Mouse (Mus musculus) midbrain, embryonic 12.5 days (tissue): ENCODE measurements around the gene Topaz1. TPM values are rescaled to one million over a fixed set of nuclear protein-coding genes. Genes with fewer than 3 reads are reported as not detected.

Experiments
- ATAC-seq: fragments of 200-750 bp; cut with Nextera tagmentation; 2 replicates; pipeline ENCODE4 v1.8.0; 2017; ENCODE audit warnings: low read depth, moderate TSS enrichment, moderate library complexity; ENCODE audit not compliant: low FRiP score
- H3K27ac ChIP-seq: fragments of 300-500 bp; sonication (generic); replicated peaks from 2 replicates; pipeline ENCODE4 v1.5.1; 2016; ENCODE audit warnings: mild to moderate bottlenecking
- H3K27me3 ChIP-seq: fragments of 300-500 bp; sonication (generic); 2 replicates; pipeline ENCODE4 v1.6.1; 2016; ENCODE audit warnings: mild to moderate bottlenecking
- H3K36me3 ChIP-seq: fragments of 300-500 bp; sonication (generic); 2 replicates; pipeline ENCODE4 v1.6.1; 2016
- H3K4me1 ChIP-seq: fragments of 300-500 bp; sonication (generic); 2 replicates; pipeline ENCODE4 v1.6.1; 2016
- H3K4me2 ChIP-seq: fragments of 300-500 bp; sonication (generic); replicated peaks from 2 replicates; pipeline ENCODE4 v1.6.1; 2016; ENCODE audit warnings: mild to moderate bottlenecking, moderate library complexity
- H3K4me3 ChIP-seq: fragments of 300-500 bp; sonication (generic); 2 replicates; pipeline ENCODE4 v1.5.1; 2016; ENCODE audit warnings: mild to moderate bottlenecking
- H3K9ac ChIP-seq: fragments of 300-500 bp; sonication (generic); replicated peaks from 2 replicates; pipeline ENCODE4 v1.6.1; 2016; ENCODE audit warnings: mild to moderate bottlenecking, moderate library complexity
- H3K9me3 ChIP-seq: fragments of 300-500 bp; sonication (generic); 2 replicates; pipeline ENCODE4 v1.6.1; 2016; ENCODE audit warnings: mild to moderate bottlenecking
- WGBS: fragments of 180-500 bp; shearing (Covaris S2); methylation state at CpG from one replicate; pipeline ENCODE4 v1.1.7; 2016; 5-methylcytosine and 5-hydroxymethylcytosine counted together
- polyA plus RNA-seq: library from polyadenylated mRNA; unstranded; fragments of >200 nt; fragmentation: Nextera tagmentation; extraction: Ambion mirVana; gene quantifications from 2 replicates; pipeline ENCODE4 v1.2.1, GENCODE M21; 2016

The Topaz1 gene
- not detected in 2 replicates for polyA plus RNA-seq

DNA sequence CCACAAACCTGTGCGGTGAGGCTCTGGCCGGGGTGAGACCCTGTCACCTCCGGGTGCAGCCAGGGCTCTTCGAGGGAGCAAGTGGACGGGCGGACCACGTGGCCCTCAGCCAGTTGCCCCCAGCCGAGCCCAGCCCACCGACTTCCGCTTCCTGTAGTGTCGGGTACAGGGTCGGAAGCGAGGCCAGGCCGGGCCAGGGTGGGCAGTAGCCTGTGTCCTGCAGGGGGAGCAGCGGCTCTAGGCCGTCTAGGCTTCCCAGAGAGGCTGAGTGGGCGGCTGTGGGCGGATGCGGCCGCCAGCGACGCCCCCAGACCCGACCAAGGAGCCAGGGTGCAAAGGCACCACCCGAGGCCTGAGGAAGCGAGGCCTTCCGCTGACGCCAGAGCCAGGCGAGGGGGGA lies at the start of gene Topaz1:
TSS of gene Topaz1 (plus strand) at position 287 of the 400 bp plus-strand sequence.
- Histone ChIP-seq H3K9me3 (no peaks in the 10 kb centered on the region), H3K4me2 (no peak within 1 kb of the TSS), H3K27me3 (peaks cover 3% of the 10 kb centered on the region; the same call in 1 of the 2 replicates), H3K9ac (no peak within 1 kb of the TSS), H3K36me3 (no peaks in the 10 kb centered on the region), H3K4me3 (no peak within 1 kb of the TSS), H3K27ac (no peak within 1 kb of the TSS), H3K4me1 (no peaks in the 10 kb centered on the region)
- ATAC-seq = no peak
- 70% methylated on average over 28 of the region's 28 CpGs for WGBS

- Histone ChIP-seq H3K9me3 (no peaks in the 10 kb centered on the region), H3K4me2 (no peak overlapping the region), H3K9ac (no peak overlapping the region), H3K4me1 (no peaks in the 10 kb centered on the region), H3K27me3 (no peaks in the 10 kb centered on the region; the same call in 1 of the 2 replicates), H3K36me3 (no peaks in the 10 kb centered on the region), H3K4me3 (no peak overlapping the region), H3K27ac (no peak overlapping the region)
- WGBS = 4% methylated on average over 3 of the region's 3 CpGs
- no peak for ATAC-seq
Measured at GRCm38 (mm10) chr9:122701817-122702216, 45.3 kb upstream of the Topaz1 start.

DNA sequence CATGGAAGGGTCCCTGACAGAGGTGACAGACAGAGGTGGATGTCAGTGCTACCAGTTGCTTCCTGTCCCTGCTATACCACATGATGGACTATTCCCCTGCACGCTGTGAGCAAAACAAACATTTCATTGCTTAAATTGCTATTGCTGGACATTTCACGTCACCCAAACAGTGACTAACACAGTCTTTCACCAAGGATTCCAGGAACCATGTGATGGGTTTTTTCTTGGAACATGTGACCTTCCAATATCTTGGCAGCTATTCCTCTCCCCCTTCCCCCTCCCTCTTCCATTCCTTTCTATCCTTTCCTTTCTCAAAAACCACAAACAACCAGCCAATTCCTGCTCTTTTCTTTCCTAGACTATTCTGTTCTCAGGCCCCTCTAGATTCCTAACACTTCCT lies 33.3 kb upstream of the Topaz1 start:
- ATAC-seq = no peak
- no peak overlapping the region for H3K27ac ChIP-seq
- no peak overlapping the region for H3K4me2 ChIP-seq
- H3K9ac ChIP-seq = no peak overlapping the region
- no peaks in the 10 kb centered on the region for H3K36me3 ChIP-seq
- no peaks in the 10 kb centered on the region for H3K9me3 ChIP-seq
- no peak overlapping the region for H3K4me3 ChIP-seq
- peaks cover 11% of the 10 kb centered on the region for H3K4me1 ChIP-seq
- H3K27me3 ChIP-seq = no peaks in the 10 kb centered on the region; the same call in 1 of the 2 replicates
- 51% methylated on average over 2 of the region's 2 CpGs for WGBS

GRCm38 (mm10) chr9:122715046-122715445 lies 32.1 kb upstream of the Topaz1 start:
- Histone ChIP-seq H3K36me3 (no peaks in the 10 kb centered on the region), H3K27me3 (peaks cover 5% of the 10 kb centered on the region), H3K27ac (no peak overlapping the region), H3K4me2 (no peak overlapping the region), H3K4me1 (peaks cover 11% of the 10 kb centered on the region), H3K4me3 (no peak overlapping the region), H3K9ac (no peak overlapping the region), H3K9me3 (no peaks in the 10 kb centered on the region)
- 83% methylated on average over 2 of the region's 2 CpGs for WGBS
- no peak for ATAC-seq

GRCm38 (mm10) chr9:122716131-122716921 lies 30.8 kb upstream of the Topaz1 start:
- no peak overlapping the region for H3K4me3 ChIP-seq
- no peaks in the 10 kb centered on the region for H3K9me3 ChIP-seq
- 28% methylated on average over 7 of the region's 7 CpGs for WGBS

GRCm38 (mm10) chr9:122722296-122722695 lies 24.9 kb upstream of the Topaz1 start:
- WGBS = 13% methylated on average over 4 of the region's 4 CpGs
- H3K4me2 ChIP-seq = no peak overlapping the region
- no peak overlapping the region for H3K9ac ChIP-seq
- H3K9me3 ChIP-seq = no peaks in the 10 kb centered on the region
- no peak overlapping the region for H3K4me3 ChIP-seq
- H3K27me3 ChIP-seq = peaks cover 36% of the 10 kb centered on the region
- H3K27ac ChIP-seq = no peak overlapping the region
- ATAC-seq = no peak
- H3K36me3 ChIP-seq = no peaks in the 10 kb centered on the region
- peaks cover 5% of the 10 kb centered on the region; the same call in 1 of the 2 replicates for H3K4me1 ChIP-seq

More at GRCm38 (mm10) chr9:122716131-122716921, 30.8 kb upstream of the Topaz1 start:
- Histone ChIP-seq H3K4me1 (peaks cover 6% of the 10 kb centered on the region; the same call in 1 of the 2 replicates), H3K27ac (no peak overlapping the region), H3K36me3 (no peaks in the 10 kb centered on the region), H3K9ac (no peak overlapping the region), H3K4me2 (no peak overlapping the region), H3K27me3 (peaks cover 5% of the 10 kb centered on the region)
- no peak for ATAC-seq

GRCm38 (mm10) chr9:122725046-122725765 lies 21.9 kb upstream of the Topaz1 start:
- Histone ChIP-seq H3K27ac (no peak overlapping the region), H3K9me3 (no peaks in the 10 kb centered on the region), H3K4me3 (no peak overlapping the region), H3K4me1 (peaks cover 5% of the 10 kb centered on the region; the same call in 1 of the 2 replicates), H3K9ac (no peak overlapping the region), H3K4me2 (peak overlapping the region; percentile 17; the same call in 1 of the 2 replicates), H3K36me3 (no peaks in the 10 kb centered on the region), H3K27me3 (peaks cover 36% of the 10 kb centered on the region)
- WGBS = 34% methylated on average over 22 of the region's 22 CpGs
- no peak for ATAC-seq

- no peak overlapping the region for H3K9ac ChIP-seq
- H3K36me3 ChIP-seq = no peaks in the 10 kb centered on the region
- H3K9me3 ChIP-seq = no peaks in the 10 kb centered on the region
- 20% methylated on average over 10 of the region's 10 CpGs for WGBS
- peaks cover 35% of the 10 kb centered on the region for H3K27me3 ChIP-seq
- no peak overlapping the region for H3K4me3 ChIP-seq
- H3K4me2 ChIP-seq = no peak overlapping the region
- 0 out of 2 replicates have a peak, but pooled peaks cover 3% of the 10 kb centered on the region for H3K4me1 ChIP-seq
- no peak overlapping the region for H3K27ac ChIP-seq
- ATAC-seq = peak; percentile 41; the same call in 1 of the 2 replicates
Measured at GRCm38 (mm10) chr9:122729500-122729899, 17.6 kb upstream of the Topaz1 start.

DNA sequence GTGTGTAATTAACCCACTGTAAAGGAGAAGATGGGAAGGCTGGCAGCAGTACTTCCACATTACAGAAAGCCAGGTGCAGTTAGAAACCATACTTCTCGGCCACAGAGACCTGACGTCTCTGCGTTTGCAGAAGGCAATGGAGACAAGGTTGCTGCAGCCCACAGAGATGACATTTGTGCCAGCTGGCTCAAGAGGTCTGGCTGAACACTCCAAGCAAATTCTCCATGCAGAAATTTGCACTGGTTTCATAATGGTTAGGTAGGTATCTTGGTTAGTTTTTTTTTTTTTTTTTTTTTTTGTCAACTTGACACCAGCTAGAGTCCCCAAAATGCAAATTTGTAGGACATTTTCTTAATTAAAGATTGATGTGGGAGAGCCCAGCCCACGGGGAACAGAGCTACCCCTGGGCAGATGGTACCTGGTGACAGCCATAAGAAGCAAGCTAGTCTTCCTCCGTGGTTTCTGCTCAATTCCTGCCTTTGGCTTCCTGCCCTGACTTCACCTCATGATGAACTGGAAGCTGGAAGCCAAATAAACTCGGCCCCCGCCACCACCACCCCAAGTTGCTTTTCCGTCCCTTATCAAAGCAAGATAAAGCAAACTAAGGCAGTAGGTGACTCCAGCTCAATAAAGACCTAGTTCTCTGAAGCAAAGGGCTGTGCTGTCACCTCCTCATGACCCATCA lies 14.9 kb upstream of the Topaz1 start:
- no peak for ATAC-seq
- Histone ChIP-seq H3K9ac (no peak overlapping the region), H3K27me3 (peaks cover 16% of the 10 kb centered on the region), H3K27ac (no peak overlapping the region), H3K36me3 (no peaks in the 10 kb centered on the region), H3K9me3 (no peaks in the 10 kb centered on the region), H3K4me2 (no peak overlapping the region), H3K4me1 (no peaks in the 10 kb centered on the region), H3K4me3 (no peak overlapping the region)
- 79% methylated on average over 8 of the region's 8 CpGs for WGBS

DNA sequence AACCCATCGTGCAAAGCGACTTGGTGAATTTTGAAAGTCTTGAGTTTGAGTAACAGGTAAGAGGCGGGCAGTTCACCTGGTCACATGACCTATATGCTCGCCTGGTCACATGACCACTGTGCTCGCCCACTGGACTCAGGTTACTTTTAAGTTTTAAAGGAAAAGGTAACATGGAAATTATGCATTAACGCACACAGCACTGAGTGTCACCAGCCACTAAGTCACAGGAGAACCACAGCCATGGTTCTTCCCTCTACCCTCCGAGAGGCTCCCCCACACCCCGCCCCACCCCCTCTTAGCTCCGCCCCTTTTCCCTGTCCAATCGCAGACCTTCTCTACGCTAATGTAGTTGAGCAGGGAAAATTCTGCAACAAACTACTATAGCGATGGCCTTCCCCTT lies 13.9 kb upstream of the Topaz1 start:
- no peak for ATAC-seq
- 36% methylated on average over 12 of the region's 12 CpGs for WGBS
- Histone ChIP-seq H3K4me3 (peak overlapping the region; percentile 23), H3K27me3 (peaks cover 13% of the 10 kb centered on the region), H3K9ac (no peak overlapping the region), H3K9me3 (no peaks in the 10 kb centered on the region), H3K4me2 (peak overlapping the region; percentile 19), H3K4me1 (no peaks in the 10 kb centered on the region), H3K36me3 (no peaks in the 10 kb centered on the region), H3K27ac (no peak overlapping the region)

DNA sequence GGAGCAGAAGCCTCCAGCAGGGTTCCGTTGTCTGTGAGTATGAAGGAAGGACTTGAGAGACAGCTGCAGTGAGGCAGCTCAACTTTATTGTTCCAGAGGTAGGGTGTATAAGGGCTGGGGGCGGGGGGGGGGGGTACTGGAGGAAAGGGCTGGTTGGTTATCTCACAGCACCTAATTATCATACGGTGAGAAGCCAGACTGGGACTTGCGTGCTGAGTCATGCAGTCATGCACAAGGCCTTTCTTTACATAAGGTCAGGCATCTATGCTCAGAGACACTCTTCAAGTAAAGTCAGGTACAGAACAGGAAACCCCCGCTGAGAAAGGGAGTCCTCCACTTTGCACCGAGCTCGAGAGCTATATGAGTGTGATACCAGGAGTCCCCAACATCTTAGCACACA lies 12.2 kb upstream of the Topaz1 start:
- WGBS = 68% methylated on average over 7 of the region's 7 CpGs
- H3K4me2 ChIP-seq = no peak overlapping the region

More for the DNA sequence above, 12.2 kb upstream of the Topaz1 start:
- ATAC-seq = no peak
- H3K4me1 ChIP-seq = no peaks in the 10 kb centered on the region
- no peak overlapping the region for H3K9ac ChIP-seq
- H3K27ac ChIP-seq = no peak overlapping the region
- peaks cover 13% of the 10 kb centered on the region for H3K27me3 ChIP-seq
- H3K9me3 ChIP-seq = 0 out of 2 replicates have a peak, but pooled peaks cover 5% of the 10 kb centered on the region
- no peak overlapping the region for H3K4me3 ChIP-seq
- no peaks in the 10 kb centered on the region for H3K36me3 ChIP-seq
